Mouse (Mus musculus) MEL (cell line): ENCODE measurements around the gene Zdhhc16. TPM values are rescaled to one million over a fixed set of nuclear protein-coding genes. Genes with fewer than 3 reads are reported as not detected.

ENCODE experiments used
- DNase-seq: peaks from one replicate; pipeline ENCODE4 v3.0.0; 2011; ENCODE audit warnings: low read depth, low spot score
- H3K27ac ChIP-seq: 2 replicates; pipeline ENCODE4 v1.5.1; 2012; ENCODE audit warnings: low read depth, mild to moderate bottlenecking, control low read depth, low read length, moderate library complexity; ENCODE audit not compliant: control insufficient read depth
- H3K27me3 ChIP-seq, 2 experiments: fragments of 150-350 bp in 1 of 2; sonication (generic) in 1 of 2; 2 replicates each; pipeline ENCODE4 v1.6.1; 2012; ENCODE audit warnings: low read length in 2 of 2, mild to moderate bottlenecking in 2 of 2, improper control_type of control experiment in 1 of 2, moderate library complexity in 1 of 2; ENCODE audit not compliant: insufficient read depth in 2 of 2, control insufficient read depth in 1 of 2
- H3K36me3 ChIP-seq, 2 experiments: 2 replicates each; pipeline ENCODE4 v1.6.1; 2012 to 2014; ENCODE audit warnings: low read length in 2 of 2, improper control_type of control experiment in 1 of 2, inconsistent platforms in 1 of 2, mild to moderate bottlenecking in 1 of 2; ENCODE audit not compliant: insufficient read depth in 2 of 2, control insufficient read depth in 1 of 2
- H3K4me1 ChIP-seq, 2 experiments: fragments of 150-350 bp in 1 of 2; sonication (generic) in 1 of 2; 2 replicates each; pipeline ENCODE4 v1.6.1; 2012; ENCODE audit warnings: low read length in 2 of 2, improper control_type of control experiment in 1 of 2, mild to moderate bottlenecking in 1 of 2; ENCODE audit not compliant: insufficient read depth in 2 of 2, control insufficient read depth in 1 of 2
- H3K4me3 ChIP-seq, 2 experiments: fragments of 150-350 bp in 1 of 2; sonication (generic) in 1 of 2; 2 replicates each; pipeline ENCODE4 v1.5.1; 2012; ENCODE audit warnings: low read depth in 2 of 2, low read length in 2 of 2, mild to moderate bottlenecking in 2 of 2, moderate library complexity in 2 of 2, control low read depth in 1 of 2, improper control_type of control experiment in 1 of 2; ENCODE audit not compliant: control insufficient read depth in 1 of 2, insufficient read depth in 1 of 2
- H3K79me2 ChIP-seq: 2 replicates; pipeline ENCODE4 v1.6.1; 2012; ENCODE audit warnings: mild to moderate bottlenecking, low read length, moderate library complexity; ENCODE audit not compliant: control insufficient read depth, poor library complexity, insufficient read depth
- H3K9ac ChIP-seq: 2 replicates; pipeline ENCODE4 v1.6.1; 2012; ENCODE audit warnings: low read depth, mild to moderate bottlenecking, control low read depth, low read length, moderate library complexity; ENCODE audit not compliant: control insufficient read depth, poor library complexity, severe bottlenecking
- H3K9me3 ChIP-seq: fragments of 150-350 bp; sonication (generic); replicated peaks from 2 replicates; pipeline ENCODE4 v1.6.1; 2012; ENCODE audit warnings: mild to moderate bottlenecking, low read length, improper control_type of control experiment, moderate library complexity; ENCODE audit not compliant: insufficient read depth
- CTCF ChIP-seq, 3 experiments: IDR thresholded peaks in 2 of 3; conservative IDR thresholded peaks in 1 of 3; 2 replicates each; pipeline ENCODE4 v1.5.1; 2011 to 2012; ENCODE audit warnings: low read length in 3 of 3, low read depth in 2 of 3, mild to moderate bottlenecking in 2 of 3, improper control_type of control experiment in 1 of 3, inconsistent platforms in 1 of 3, mixed read lengths in 1 of 3, moderate library complexity in 1 of 3; ENCODE audit not compliant: control insufficient read depth in 1 of 3, insufficient read depth in 1 of 3, poor library complexity in 1 of 3, severe bottlenecking in 1 of 3
- ELF1 ChIP-seq: IDR thresholded peaks from 2 replicates; pipeline ENCODE4 v1.6.1; 2014; ENCODE audit warnings: low read depth, mild to moderate bottlenecking, inconsistent platforms, low read length, improper control_type of control experiment, moderate library complexity
- EP300 ChIP-seq, 2 experiments: IDR thresholded peaks; 2 replicates each; pipeline ENCODE4 v1.6.1; 2011; ENCODE audit warnings: improper control_type of control experiment in 2 of 2, low read length in 2 of 2, low read depth in 1 of 2, mild to moderate bottlenecking in 1 of 2
- JUND ChIP-seq: IDR thresholded peaks from 2 replicates; pipeline ENCODE4 v1.6.1; 2011; ENCODE audit warnings: low read depth, mild to moderate bottlenecking, improper control_type of control experiment, low read length
- MAZ ChIP-seq: IDR thresholded peaks from 2 replicates; pipeline ENCODE4 v1.6.1; 2012; ENCODE audit warnings: low read depth, mild to moderate bottlenecking, inconsistent platforms, low read length, improper control_type of control experiment
- MEF2A ChIP-seq: IDR thresholded peaks from 2 replicates; pipeline ENCODE4 v1.6.1; 2014; ENCODE audit warnings: low read depth, mild to moderate bottlenecking, inconsistent platforms, low read length, improper control_type of control experiment; ENCODE audit not compliant: poor library complexity, insufficient replicate concordance, severe bottlenecking; ENCODE audit errors: extremely low read depth
- MXI1 ChIP-seq: IDR thresholded peaks from 2 replicates; pipeline ENCODE4 v1.6.1; 2011; ENCODE audit warnings: mild to moderate bottlenecking, low read depth, low read length, improper control_type of control experiment
- MYC ChIP-seq: IDR thresholded peaks from 2 replicates; pipeline ENCODE4 v1.6.1; 2011; ENCODE audit warnings: low read depth, mild to moderate bottlenecking, low read length, improper control_type of control experiment, moderate library complexity
- NELFE ChIP-seq: IDR thresholded peaks from 2 replicates; pipeline ENCODE4 v1.6.1; 2011; ENCODE audit warnings: low read depth, low read length, improper control_type of control experiment
- RAD21 ChIP-seq: IDR thresholded peaks from 2 replicates; pipeline ENCODE4 v1.6.1; 2011; ENCODE audit warnings: mild to moderate bottlenecking, low read depth, low read length, improper control_type of control experiment
- RCOR1 ChIP-seq: IDR thresholded peaks from 2 replicates; pipeline ENCODE4 v1.6.1; 2012; ENCODE audit warnings: low read depth, mild to moderate bottlenecking, inconsistent platforms, low read length, improper control_type of control experiment
- TBP ChIP-seq: IDR thresholded peaks from 2 replicates; pipeline ENCODE4 v1.8.0; 2011; ENCODE audit warnings: low read depth, low read length, improper control_type of control experiment
- TCF12 ChIP-seq: IDR thresholded peaks from 2 replicates; pipeline ENCODE4 v1.6.1; 2014; ENCODE audit warnings: low read depth, mild to moderate bottlenecking, inconsistent platforms, low read length, improper control_type of control experiment, moderate library complexity
- USF2 ChIP-seq, 2 experiments: IDR thresholded peaks; 2 replicates each; pipeline ENCODE4 v1.6.1; 2011 to 2012; ENCODE audit warnings: improper control_type of control experiment in 2 of 2, low read length in 2 of 2, borderline replicate concordance in 1 of 2, inconsistent platforms in 1 of 2, low read depth in 1 of 2, mild to moderate bottlenecking in 1 of 2; ENCODE audit not compliant: insufficient read depth in 1 of 2
- ZC3H11A ChIP-seq: IDR thresholded peaks from 2 replicates; pipeline ENCODE4 v1.6.1; 2012; ENCODE audit warnings: low read depth, mild to moderate bottlenecking, inconsistent platforms, low read length, improper control_type of control experiment
- ZNF384 ChIP-seq: IDR thresholded peaks from 2 replicates; pipeline ENCODE4 v1.6.1; 2012; ENCODE audit warnings: low read depth, mild to moderate bottlenecking, inconsistent platforms, low read length, improper control_type of control experiment
- polyA plus RNA-seq, 2 experiments: library from polyadenylated mRNA; stranded (reverse) in 1 of 2; unstranded in 1 of 2; fragments of >175 nt in 1 of 2; fragments of >200 nt in 1 of 2; gene quantifications; 2 replicates each; pipeline versions ENCODE4 v1.2.1 to v1.2.4; 2012; ENCODE audit warnings: low replicate concordance in 2 of 2, low read depth in 1 of 2; ENCODE audit not compliant: insufficient read length in 2 of 2, insufficient read depth in 1 of 2, missing spikeins in 1 of 2
- total RNA-seq: library from RNA; depleted of rRNA; stranded (reverse); fragments of 300-350 nt; gene quantifications from 2 replicates; pipeline ENCODE4 v1.2.3, GENCODE M21; 2012; rRNA removed

Zdhhc16 gene
- total and polyA plus RNA-seq, 3 experiments: 99.2 to 128 TPM; not detected in 1

DNA sequence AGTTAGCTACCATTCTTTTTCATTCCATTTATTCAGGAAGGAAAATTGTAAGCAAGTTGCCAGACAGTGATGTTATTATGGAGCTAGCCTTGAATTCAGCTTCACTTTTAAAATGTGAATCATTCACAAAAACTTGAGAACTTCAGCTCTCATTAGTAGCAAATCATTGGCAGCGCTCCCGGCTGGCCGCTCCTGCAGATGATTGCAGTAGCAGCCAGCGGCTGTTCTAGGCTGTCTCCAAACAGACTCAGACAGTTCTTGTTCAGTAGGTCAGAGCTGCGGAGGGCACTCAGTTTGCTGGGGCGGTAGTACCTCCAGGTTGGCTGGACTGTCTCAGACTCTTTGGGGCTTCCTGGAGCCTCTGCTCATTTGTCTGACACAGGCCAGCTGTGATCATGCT, 60.2 kb downstream of the Zdhhc16 start:
- Histone ChIP-seq H3K4me3 (no peak overlapping the region), H3K4me1 (no peaks in the 10 kb centered on the region), H3K27me3 (no peaks in the 10 kb centered on the region), H3K36me3 (no peaks in the 10 kb centered on the region), H3K9me3 (no peaks in the 10 kb centered on the region), H3K9ac (no peak overlapping the region), H3K27ac (no peak overlapping the region), H3K79me2 (no peaks in the 10 kb centered on the region)
- no peak for TF ChIP-seq ZC3H11A
- no peak for TF ChIP-seq MEF2A
- TF ChIP-seq MAZ: no peak
- no peak for TF ChIP-seq USF2 (IDR thresholded peaks at IDR 0.05; ENCODE audit: borderline replicate concordance in 1 of 2, insufficient read depth in 1 of 2, low read depth in 1 of 2, low read length in 2 of 2)
- no peak for TF ChIP-seq EP300 (IDR thresholded peaks at IDR 0.05; ENCODE audit: low read depth in 1 of 2, low read length in 2 of 2)
- no peak for TF ChIP-seq MXI1
- TF ChIP-seq RAD21: no peak
- TF ChIP-seq ELF1: no peak
- no peak for TF ChIP-seq JUND
- no peak for TF ChIP-seq RCOR1
- TF ChIP-seq TBP: no peak
- TF ChIP-seq MYC: no peak
- no peak for TF ChIP-seq CTCF (IDR thresholded peaks at IDR 0.05 in 2 of 3, conservative IDR thresholded peaks at IDR 0.05 in 1 of 3; ENCODE audit: control insufficient read depth in 1 of 3, insufficient read depth in 1 of 3, low read depth in 2 of 3, low read length in 3 of 3, poor library complexity in 1 of 3, severe bottlenecking in 1 of 3)
- no peak for TF ChIP-seq ZNF384
- TF ChIP-seq NELFE: no peak
- no peak for TF ChIP-seq TCF12
- DNase-seq: no peak

Other genes starting within 250 kb of the Zdhhc16 start
- 0.04 TPM in 1 of 2 replicates, not detected in the other for gene Slit1, start 189.8 kb upstream of the Zdhhc16 start, total RNA-seq
- under 1 TPM in 1 of 2 experiments, not detected in 1; 0.04 TPM for gene Slit1, start 189.8 kb upstream of the Zdhhc16 start, polyA plus RNA-seq
- 47.5 and 53.9 TPM in 2 replicates for gene Arhgap19, start 131.4 kb upstream of the Zdhhc16 start, total RNA-seq
- 10 to 100 TPM in 1 of 2 experiments, not detected in 1; 67.9 TPM for gene Arhgap19, start 131.4 kb upstream of the Zdhhc16 start, polyA plus RNA-seq
- 26.7 and 36.0 TPM in 2 replicates for gene Frat1, start 103.5 kb upstream of the Zdhhc16 start, total RNA-seq
- 10 to 100 TPM in 1 of 2 experiments, not detected in 1; 31.5 TPM for gene Frat1, start 103.5 kb upstream of the Zdhhc16 start, polyA plus RNA-seq
- 55.6 and 58.2 TPM in 2 replicates for gene Frat2, start 85.3 kb upstream of the Zdhhc16 start, total RNA-seq
- gene Frat2, start 85.3 kb upstream of the Zdhhc16 start, polyA plus RNA-seq: 100 to 1,000 TPM in 1 of 2 experiments, not detected in 1; 110 TPM
- gene Rrp12, start 37.3 kb upstream of the Zdhhc16 start, total RNA-seq: 93.8 and 106 TPM in 2 replicates
- gene Rrp12, start 37.3 kb upstream of the Zdhhc16 start, polyA plus RNA-seq: 100 to 1,000 TPM in 1 of 2 experiments, 10 to 100 TPM in 1; 44.5 to 134 TPM
- gene Pgam1, start 21.6 kb upstream of the Zdhhc16 start, total RNA-seq: 267 and 714 TPM in 2 replicates
- gene Pgam1, start 21.6 kb upstream of the Zdhhc16 start, polyA plus RNA-seq: 100 to 1,000 TPM; 220 to 756 TPM
- 101 and 118 TPM in 2 replicates for gene Exosc1, start 57 bp upstream of the Zdhhc16 start, total RNA-seq
- gene Exosc1, start 57 bp upstream of the Zdhhc16 start, polyA plus RNA-seq: 100 to 1,000 TPM; 162 to 390 TPM
- 23.7 and 25.6 TPM in 2 replicates for gene Mms19, start 47.7 kb downstream of the Zdhhc16 start, total RNA-seq
- 10 to 100 TPM in 1 of 2 experiments, not detected in 1; 88.6 TPM for gene Mms19, start 47.7 kb downstream of the Zdhhc16 start, polyA plus RNA-seq
- 8.0 and 9.1 TPM in 2 replicates for gene Ubtd1, start 48.3 kb downstream of the Zdhhc16 start, total RNA-seq
- gene Ubtd1, start 48.3 kb downstream of the Zdhhc16 start, polyA plus RNA-seq: 10 to 100 TPM in 1 of 2 experiments, not detected in 1; 15.5 TPM
- not detected in 2 replicates for gene Ankrd2, start 102.5 kb downstream of the Zdhhc16 start, total RNA-seq
- gene Ankrd2, start 102.5 kb downstream of the Zdhhc16 start, polyA plus RNA-seq: not detected
- gene Hoga1, start 112.1 kb downstream of the Zdhhc16 start, total RNA-seq: 0.31 TPM in 1 of 2 replicates, not detected in the other
- gene Hoga1, start 112.1 kb downstream of the Zdhhc16 start, polyA plus RNA-seq: under 1 TPM in 1 of 2 experiments, not detected in 1; 0.38 TPM
- gene 4933411K16Rik, start 118.8 kb downstream of the Zdhhc16 start, total RNA-seq: not detected in 2 replicates
- under 1 TPM in 1 of 2 experiments, not detected in 1; 0.10 TPM for gene 4933411K16Rik, start 118.8 kb downstream of the Zdhhc16 start, polyA plus RNA-seq
- 4.9 and 5.7 TPM in 2 replicates for gene Morn4, start 152.9 kb downstream of the Zdhhc16 start, total RNA-seq
- 10 to 100 TPM in 1 of 2 experiments, not detected in 1; 18.4 TPM for gene Morn4, start 152.9 kb downstream of the Zdhhc16 start, polyA plus RNA-seq
- 10.2 and 12.2 TPM in 2 replicates for gene Pi4k2a, start 157.0 kb downstream of the Zdhhc16 start, total RNA-seq
- 10 to 100 TPM in 1 of 2 experiments, not detected in 1; 30.3 TPM for gene Pi4k2a, start 157.0 kb downstream of the Zdhhc16 start, polyA plus RNA-seq
- 49.5 and 54.8 TPM in 2 replicates for gene Avpi1, start 195.6 kb downstream of the Zdhhc16 start, total RNA-seq
- gene Avpi1, start 195.6 kb downstream of the Zdhhc16 start, polyA plus RNA-seq: 10 to 100 TPM in 1 of 2 experiments, not detected in 1; 53.3 TPM
- 7.9 and 9.7 TPM in 2 replicates for gene Marveld1, start 213.9 kb downstream of the Zdhhc16 start, total RNA-seq
- gene Marveld1, start 213.9 kb downstream of the Zdhhc16 start, polyA plus RNA-seq: 10 to 100 TPM in 1 of 2 experiments, not detected in 1; 24.4 TPM
- gene Zfyve27, start 230.5 kb downstream of the Zdhhc16 start, total RNA-seq: 22.0 and 27.0 TPM in 2 replicates
- gene Zfyve27, start 230.5 kb downstream of the Zdhhc16 start, polyA plus RNA-seq: 10 to 100 TPM in 1 of 2 experiments, not detected in 1; 40.2 TPM